Mouse (Mus musculus) kidney, adult 9 months (tissue): Measurements from ENCODE around the gene Bdkrb1.

Source experiments
- DNase-seq: peaks from one replicate; pipeline ENCODE4 v3.0.0; 2022

The Bdkrb1 gene

GRCm38 (mm10) chr12:105602581-105603210 lies at the start of gene Bdkrb1:
Bdkrb1 (plus strand) TSS chr12:105603085.
- DNase-seq = no peak

GRCm38 (mm10) chr12:105554151-105554772 lies 48.6 kb upstream of the Bdkrb1 start:
- peak; percentile 46 for DNase-seq

GRCm38 (mm10) chr12:105555172-105555571 lies 47.7 kb upstream of the Bdkrb1 start:
- peak; percentile 55 for DNase-seq

GRCm38 (mm10) chr12:105557250-105557925 lies 45.5 kb upstream of the Bdkrb1 start:
- peak; percentile 50 for DNase-seq

GRCm38 (mm10) chr12:105561007-105561534 lies 41.8 kb upstream of the Bdkrb1 start:
- DNase-seq = no peak

GRCm38 (mm10) chr12:105562056-105562820 lies 40.6 kb upstream of the Bdkrb1 start:
- no peak for DNase-seq

GRCm38 (mm10) chr12:105562936-105563680 lies 39.8 kb upstream of the Bdkrb1 start, which contains the start of gene Bdkrb2:
Bdkrb2 (plus strand) TSS chr12:105563226.
- DNase-seq = peak; percentile 37

- DNase-seq = no peak
Measured at GRCm38 (mm10) chr12:105563726-105564275, 39.1 kb upstream of the Bdkrb1 start.

GRCm38 (mm10) chr12:105565221-105565620 lies 37.7 kb upstream of the Bdkrb1 start:
- no peak for DNase-seq

- DNase-seq = no peak
Measured at GRCm38 (mm10) chr12:105571867-105572266, 31.0 kb upstream of the Bdkrb1 start.

GRCm38 (mm10) chr12:105572622-105573021 lies 30.3 kb upstream of the Bdkrb1 start:
- DNase-seq = no peak

- DNase-seq = no peak
Measured at GRCm38 (mm10) chr12:105574356-105574755, 28.5 kb upstream of the Bdkrb1 start.

- DNase-seq = no peak
Measured at GRCm38 (mm10) chr12:105580490-105580889, 22.4 kb upstream of the Bdkrb1 start.

GRCm38 (mm10) chr12:105582486-105582885 lies 20.4 kb upstream of the Bdkrb1 start:
- no peak for DNase-seq

GRCm38 (mm10) chr12:105583484-105583883 lies 19.4 kb upstream of the Bdkrb1 start:
- no peak for DNase-seq

- DNase-seq = peak; percentile 66
Measured at GRCm38 (mm10) chr12:105584851-105585250, 18.0 kb upstream of the Bdkrb1 start.

- no peak for DNase-seq
Measured at GRCm38 (mm10) chr12:105587526-105587925, 15.4 kb upstream of the Bdkrb1 start.

GRCm38 (mm10) chr12:105590786-105591185 lies 12.1 kb upstream of the Bdkrb1 start:
- DNase-seq = no peak

GRCm38 (mm10) chr12:105592361-105592761 lies 10.5 kb upstream of the Bdkrb1 start:
- DNase-seq = no peak

- DNase-seq = no peak
Measured at GRCm38 (mm10) chr12:105593471-105593870, 9.4 kb upstream of the Bdkrb1 start.

- DNase-seq = no peak
Measured at GRCm38 (mm10) chr12:105597135-105597534, 5.8 kb upstream of the Bdkrb1 start.

- no peak for DNase-seq
Measured at GRCm38 (mm10) chr12:105598503-105598902, 4.4 kb upstream of the Bdkrb1 start.
